18 mouse cellular contexts compared by ENCODE assay signal in genomic region chr4:69898831-69899230, GRCm38 (mm10).
DNase-seq lines count a peak whose midpoint lies in the region; ATAC-seq and TF ChIP-seq lines count a peak whose summit lies in the region.
"Had no signal": no experiment of that assay in that cellular context is flagged by ENCODE, and none has a peak within 500 bp of the region (broad histone marks: within the 10 kb centered on the region; RNA-seq: fewer than 3 reads in every experiment).

No protein-coding gene starts in this region.

- WGBS in kidney, adult 2 months = 34% methylated on average over 1 of the region's 1 CpGs
- WGBS in kidney, embryonic 15.5 days = 46% methylated on average over 1 of the region's 1 CpGs

- no peaks in the 10 kb centered on the region for H3K9me3 ChIP-seq in kidney, embryonic 15.5 days (replicated peaks)
- H3K9me3 ChIP-seq: embryonic facial prominence, embryonic 10.5 days; embryonic facial prominence, embryonic 12.5 days; forebrain, embryonic 13.5 days; forebrain, embryonic 15.5 days had no signal

- no peak overlapping the region for H3K9ac ChIP-seq in kidney, embryonic 15.5 days
- H3K9ac ChIP-seq: embryonic facial prominence, embryonic 12.5 days; forebrain, embryonic 13.5 days; forebrain, embryonic 15.5 days; forebrain, postnatal 0 days had no signal

- peak; percentile 57 for DNase-seq in kidney, adult 2 months
- peak; percentile 65 for DNase-seq in kidney, adult 9 months
- no peak for DNase-seq in kidney, postnatal 14 days
- no peak for DNase-seq in lung, adult 18-20 months
- DNase-seq: adrenal gland, adult 2 months; adrenal gland, postnatal 10 days; adrenal gland, postnatal 25 days; cerebellum, adult 11-12 months; cerebellum, adult 2 months; cerebellum, adult 9-10 months; cerebellum, postnatal 10 days; cerebellum, postnatal 25 days; forebrain, postnatal 0 days had no signal

- no peak for TF ChIP-seq CTCF in kidney, adult 2 months (conservative IDR thresholded peaks at IDR 0.05; ENCODE audit: insufficient read depth, insufficient read length, low read depth, low read length)

- no peak overlapping the region for H3K27ac ChIP-seq in kidney, adult 2 months (ENCODE audit: insufficient read depth, low read depth, low read length)
- no peak overlapping the region for H3K27ac ChIP-seq in kidney, embryonic 15.5 days
- H3K27ac ChIP-seq: embryonic facial prominence, embryonic 10.5 days; embryonic facial prominence, embryonic 12.5 days; forebrain, embryonic 13.5 days; forebrain, embryonic 15.5 days had no signal

- no peak overlapping the region for H3K4me2 ChIP-seq in kidney, embryonic 15.5 days
- H3K4me2 ChIP-seq: embryonic facial prominence, embryonic 12.5 days; forebrain, embryonic 13.5 days; forebrain, embryonic 15.5 days had no signal

- H3K36me3 ChIP-seq in kidney, adult 2 months (ENCODE audit: control insufficient read depth, insufficient read depth, low read length) = no peaks in the 10 kb centered on the region
- no peaks in the 10 kb centered on the region for H3K36me3 ChIP-seq in kidney, embryonic 15.5 days
- H3K36me3 ChIP-seq: embryonic facial prominence, embryonic 10.5 days; embryonic facial prominence, embryonic 12.5 days; forebrain, embryonic 15.5 days had no signal

- no peaks in the 10 kb centered on the region for H3K27me3 ChIP-seq in kidney, adult 2 months (replicated peaks; ENCODE audit: control insufficient read depth, insufficient read depth, low read length)
- no peaks in the 10 kb centered on the region for H3K27me3 ChIP-seq in kidney, embryonic 15.5 days
- H3K27me3 ChIP-seq: embryonic facial prominence, embryonic 12.5 days; forebrain, embryonic 13.5 days; forebrain, embryonic 15.5 days had no signal

- no peak for TF ChIP-seq POLR2A in kidney, adult 2 months (IDR thresholded peaks at IDR 0.05; ENCODE audit: low read depth, low read length)

- H3K4me1 ChIP-seq in kidney, adult 2 months (ENCODE audit: control insufficient read depth, insufficient read depth, low read length) = no peaks in the 10 kb centered on the region
- no peaks in the 10 kb centered on the region for H3K4me1 ChIP-seq in kidney, embryonic 15.5 days
- H3K4me1 ChIP-seq: embryonic facial prominence, embryonic 10.5 days; embryonic facial prominence, embryonic 12.5 days; forebrain, embryonic 13.5 days; forebrain, embryonic 15.5 days had no signal

- ATAC-seq in kidney, embryonic 15.5 days (replicated peaks; ENCODE audit: low FRiP score) = no peak
- ATAC-seq: forebrain, embryonic 13.5 days; forebrain, embryonic 15.5 days; forebrain, postnatal 0 days had no signal

- H3K4me3 ChIP-seq in kidney, adult 2 months (ENCODE audit: insufficient read depth, low read depth, low read length) = no peak overlapping the region
- H3K4me3 ChIP-seq in kidney, embryonic 15.5 days (replicated peaks) = no peak overlapping the region
- H3K4me3 ChIP-seq: embryonic facial prominence, embryonic 10.5 days; embryonic facial prominence, embryonic 12.5 days; forebrain, embryonic 13.5 days; forebrain, embryonic 15.5 days had no signal

Comparison
In these comparisons a context has a peak if more than half of its experiments do, and no peak if none do; other contexts are left out.
1. DNase-seq: peak in kidney, adult 2 months (single experiment) and kidney, adult 9 months (single experiment); none in kidney, postnatal 14 days (single experiment) and lung, adult 18-20 months (0 of 2).